Mouse (Mus musculus): ENCODE results near the gene Onecut1. TPM values are rescaled to one million over a fixed set of nuclear protein-coding genes. Genes with fewer than 3 reads are reported as not detected.

Onecut1 gene
- polyA plus RNA-seq, 1 experiment from 2014 or later: 7.8 TPM

DNA sequence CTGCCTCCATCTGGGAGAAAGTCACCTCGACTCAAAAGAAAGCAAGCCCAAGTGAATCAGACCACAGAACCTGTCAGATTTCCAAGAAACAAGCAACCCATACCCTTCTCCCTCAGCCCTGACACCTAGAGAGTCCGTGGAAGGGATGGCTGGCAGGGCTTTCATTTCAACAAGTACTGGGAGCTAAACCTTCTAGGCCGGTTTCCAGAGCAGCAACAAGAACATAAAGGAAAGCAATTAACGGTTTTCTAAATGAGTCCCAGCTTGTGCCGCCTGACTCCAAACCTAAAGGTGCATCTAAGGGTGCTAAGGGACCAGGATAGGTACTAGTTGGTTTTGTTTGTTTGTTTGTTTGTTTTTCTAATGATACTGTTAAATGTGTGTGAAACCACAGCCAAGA is 10.1 kb upstream of the Onecut1 start:
- H3K27me3 ChIP-seq: peaks cover 95% of the 10 kb centered on the region
- no peak overlapping the region for H3K27ac ChIP-seq (replicated peaks)
- H3K36me3 ChIP-seq: no peaks in the 10 kb centered on the region
- peaks cover 22% of the 10 kb centered on the region for H3K4me1 ChIP-seq (replicated peaks)
- under 1% methylated on average over 5 of the region's 5 CpGs for WGBS
- H3K9ac ChIP-seq: no peak overlapping the region
- H3K4me3 ChIP-seq: no peak overlapping the region
- no peaks in the 10 kb centered on the region for H3K9me3 ChIP-seq
- no peak for ATAC-seq (ENCODE audit: low read depth)
- peak overlapping the region; percentile 11; the same call in 1 of the 2 replicates for H3K4me2 ChIP-seq

- WGBS: 1% methylated on average over 4 of the region's 4 CpGs
- Histone ChIP-seq H3K27ac (replicated peaks) (no peak overlapping the region), H3K4me3 (no peak overlapping the region), H3K4me1 (replicated peaks) (peaks cover 20% of the 10 kb centered on the region), H3K27me3 (peaks cover 95% of the 10 kb centered on the region), H3K4me2 (no peak overlapping the region), H3K36me3 (no peaks in the 10 kb centered on the region), H3K9ac (no peak overlapping the region), H3K9me3 (no peaks in the 10 kb centered on the region)
- no peak for ATAC-seq (ENCODE audit: low read depth)
Observed at GRCm38 (mm10) chr9:74852361-74852760, 9.4 kb upstream of the Onecut1 start.

DNA sequence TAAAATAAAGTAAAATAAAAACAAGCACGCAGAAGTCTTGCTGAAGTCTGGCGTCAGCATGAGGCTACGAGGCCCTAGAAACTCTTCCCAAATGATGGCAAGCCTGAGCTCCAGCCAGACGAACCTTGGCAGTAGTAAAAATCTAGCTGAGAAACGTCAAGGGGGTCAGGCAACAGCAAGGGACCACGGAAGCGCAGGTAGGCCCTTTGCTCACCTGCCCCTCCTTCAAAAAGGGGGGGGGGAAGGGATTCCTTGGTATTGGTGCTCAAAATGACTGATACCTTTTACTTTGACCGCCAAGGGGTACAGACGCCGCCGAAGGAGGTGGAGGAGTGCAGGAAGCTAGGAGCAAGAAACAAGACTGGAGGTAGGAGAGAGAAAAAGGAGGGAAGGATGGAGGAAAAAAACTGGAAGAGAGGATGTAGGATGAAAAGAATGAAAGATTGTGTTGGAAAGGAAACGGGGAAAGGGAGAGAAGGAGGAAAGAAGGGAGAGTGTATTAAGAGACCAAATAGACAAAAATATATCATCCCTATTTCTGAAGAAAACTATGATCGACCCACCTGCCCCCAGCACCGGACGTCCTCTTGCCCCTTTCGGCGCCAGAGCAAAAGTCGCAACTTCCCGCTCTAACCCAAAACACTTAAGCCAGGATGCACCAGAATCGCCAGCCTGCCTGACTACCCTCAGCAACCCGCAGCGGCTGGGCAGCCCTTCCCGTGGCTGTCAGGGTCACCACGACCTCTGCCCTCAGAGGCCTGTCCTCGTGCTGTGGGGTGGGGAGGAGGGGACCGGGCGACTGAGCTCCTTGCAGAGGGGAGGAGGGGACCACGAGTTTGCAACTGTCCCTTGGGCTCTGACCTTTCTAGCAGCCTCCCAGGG is 8.3 kb upstream of the Onecut1 start:
- no peak overlapping the region for H3K4me3 ChIP-seq
- H3K9me3 ChIP-seq: no peaks in the 10 kb centered on the region
- no peaks in the 10 kb centered on the region for H3K36me3 ChIP-seq
- WGBS: under 1% methylated on average over 28 of the region's 28 CpGs
- H3K9ac ChIP-seq: 0 out of 2 replicates have a peak overlapping the region, but pooled peaks have one; percentile 19
- H3K4me2 ChIP-seq: peak overlapping the region; percentile 9; the same call in 1 of the 2 replicates
- H3K27ac ChIP-seq (replicated peaks): no peak overlapping the region
- peaks cover 96% of the 10 kb centered on the region for H3K27me3 ChIP-seq
- no peak for ATAC-seq (ENCODE audit: low read depth)
- peaks cover 16% of the 10 kb centered on the region for H3K4me1 ChIP-seq (replicated peaks)

GRCm38 (mm10) chr9:74854073-74854591 is 7.6 kb upstream of the Onecut1 start:
- H3K9me3 ChIP-seq: no peaks in the 10 kb centered on the region
- H3K4me2 ChIP-seq: peak overlapping the region; percentile 9; the same call in 1 of the 2 replicates
- H3K4me1 ChIP-seq (replicated peaks): peaks cover 9% of the 10 kb centered on the region
- ATAC-seq (ENCODE audit: low read depth): peak; percentile 32; the same call in 1 of the 2 replicates
- under 1% methylated on average over 25 of the region's 25 CpGs for WGBS
- no peak overlapping the region for H3K4me3 ChIP-seq
- 0 out of 2 replicates have a peak overlapping the region, but pooled peaks have one; percentile 19 for H3K9ac ChIP-seq
- H3K27me3 ChIP-seq: peaks cover 96% of the 10 kb centered on the region
- H3K27ac ChIP-seq (replicated peaks): no peak overlapping the region; the same call in 1 of the 2 replicates
- H3K36me3 ChIP-seq: no peaks in the 10 kb centered on the region

DNA sequence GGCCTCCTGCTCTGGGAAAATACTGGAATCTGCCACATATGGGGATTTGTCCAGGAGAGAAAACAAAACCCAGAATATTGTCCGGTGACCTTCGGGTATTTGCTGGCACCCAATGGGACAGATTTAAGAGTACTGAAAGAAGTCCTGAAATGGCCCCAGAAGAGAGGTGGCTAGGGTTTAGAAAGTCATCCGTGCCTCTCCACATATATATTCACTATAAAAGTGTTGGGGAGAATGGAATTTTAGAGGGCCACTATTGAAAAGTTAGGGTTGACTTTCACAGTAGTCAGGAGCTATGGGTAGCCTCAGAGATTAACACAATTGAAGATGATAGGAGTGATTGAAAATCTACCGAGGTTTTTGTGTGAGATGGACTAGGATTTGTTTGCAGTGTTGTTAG is 6.3 kb upstream of the Onecut1 start:
- no peak for ATAC-seq (ENCODE audit: low read depth)
- WGBS: 2% methylated on average over 4 of the region's 4 CpGs
- Histone ChIP-seq H3K27ac (replicated peaks) (no peak overlapping the region), H3K9ac (no peak overlapping the region), H3K36me3 (no peaks in the 10 kb centered on the region), H3K4me1 (replicated peaks) (peaks cover 4% of the 10 kb centered on the region; the same call in 1 of the 2 replicates), H3K4me3 (no peak overlapping the region), H3K27me3 (peaks cover 100% of the 10 kb centered on the region), H3K9me3 (no peaks in the 10 kb centered on the region), H3K4me2 (no peak overlapping the region)

DNA sequence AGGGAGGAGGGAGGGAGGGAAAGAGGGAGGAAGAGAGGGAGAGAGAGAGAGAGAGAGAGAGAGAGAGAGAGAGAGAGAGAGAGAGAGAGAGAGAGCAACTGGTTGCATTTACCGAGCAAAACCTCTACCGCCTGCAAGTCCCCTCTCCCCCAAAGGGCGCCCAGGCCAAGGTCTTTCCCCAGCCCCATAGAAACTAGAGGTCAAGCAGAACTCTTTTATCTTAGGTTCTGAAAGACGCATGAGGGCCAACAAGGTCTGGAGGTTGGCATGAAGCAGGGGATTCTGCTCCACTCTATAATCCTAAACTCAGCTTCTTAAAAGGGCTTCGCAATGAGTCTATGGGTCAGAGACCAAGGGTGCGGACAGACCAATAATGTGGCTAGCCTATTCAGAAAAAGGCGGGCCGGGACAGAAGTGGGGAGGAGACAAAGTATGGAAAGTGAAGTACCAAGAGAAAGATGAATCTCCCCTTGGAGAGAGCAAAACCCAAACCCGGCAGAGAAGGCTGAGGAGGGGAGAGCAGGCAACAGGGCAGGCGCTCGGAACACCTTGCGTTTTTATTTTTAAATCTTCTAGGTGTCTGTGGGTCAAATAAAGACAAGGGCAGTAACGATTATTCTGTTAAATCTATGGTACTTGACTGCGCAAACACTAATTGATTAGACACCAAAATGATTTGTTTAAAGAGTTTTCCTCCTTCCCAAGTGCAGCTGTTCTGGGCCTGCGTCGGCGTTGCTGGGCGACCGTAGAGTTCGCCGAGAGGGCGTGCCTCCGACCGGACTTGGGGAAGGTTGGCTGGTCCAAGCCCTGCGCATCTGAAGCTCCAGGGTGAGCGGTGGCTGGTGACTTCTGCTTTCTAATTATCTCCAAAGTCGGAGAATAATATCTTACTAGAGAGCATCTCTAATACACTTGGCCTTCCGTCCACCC is 4.9 kb upstream of the Onecut1 start:
- Histone ChIP-seq H3K36me3 (no peaks in the 10 kb centered on the region), H3K4me2 (no peak overlapping the region), H3K27me3 (peaks cover 99% of the 10 kb centered on the region), H3K4me1 (replicated peaks) (peaks cover 16% of the 10 kb centered on the region), H3K9me3 (no peaks in the 10 kb centered on the region), H3K4me3 (no peak overlapping the region), H3K27ac (replicated peaks) (no peak overlapping the region), H3K9ac (no peak overlapping the region)
- 2% methylated on average over 28 of the region's 28 CpGs for WGBS
- ATAC-seq (ENCODE audit: low read depth): no peak

DNA sequence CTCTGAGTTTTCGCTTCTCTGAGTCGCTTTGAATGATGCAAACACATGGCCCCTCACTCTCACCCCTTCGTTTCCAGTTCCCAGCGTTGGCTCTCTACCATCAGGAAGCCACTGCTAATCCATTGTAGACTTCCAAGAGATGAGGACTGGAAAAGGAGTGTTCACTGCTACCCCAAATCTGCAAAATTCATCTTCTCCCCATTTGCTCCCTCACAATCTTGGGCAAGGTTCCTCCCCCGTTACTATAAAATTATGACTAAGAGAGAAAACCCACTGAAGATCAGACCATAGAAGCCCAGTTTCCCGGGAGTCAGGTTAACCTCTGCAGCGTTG is 4.2 kb upstream of the Onecut1 start:
- no peaks in the 10 kb centered on the region for H3K36me3 ChIP-seq
- H3K9me3 ChIP-seq: no peaks in the 10 kb centered on the region
- H3K4me2 ChIP-seq: no peak overlapping the region
- H3K4me1 ChIP-seq (replicated peaks): peaks cover 22% of the 10 kb centered on the region
- peaks cover 99% of the 10 kb centered on the region for H3K27me3 ChIP-seq
- H3K4me3 ChIP-seq: no peak overlapping the region
- no peak overlapping the region for H3K9ac ChIP-seq
- WGBS: 1% methylated on average over 7 of the region's 7 CpGs
- H3K27ac ChIP-seq (replicated peaks): no peak overlapping the region
- no peak for ATAC-seq (ENCODE audit: low read depth)

DNA sequence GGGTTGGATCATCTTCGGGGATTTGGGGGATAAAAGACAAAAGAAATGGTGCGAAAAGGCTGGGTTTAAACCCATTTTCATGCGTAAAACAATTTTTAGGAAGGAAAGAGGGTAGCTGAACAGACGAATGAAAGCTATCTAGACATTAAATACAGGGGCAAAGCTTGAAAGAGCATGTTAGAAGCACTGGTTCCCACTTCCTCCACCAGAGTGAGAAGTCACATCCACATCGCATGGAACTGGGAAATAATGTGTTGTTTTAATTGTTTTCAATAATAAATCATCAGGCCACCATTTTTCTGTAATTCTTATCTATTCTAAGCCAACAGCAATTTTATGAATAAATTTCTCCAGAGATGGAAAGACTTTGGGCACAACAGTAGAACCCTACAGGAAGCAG is 3.6 kb upstream of the Onecut1 start:
- no peak overlapping the region for H3K9ac ChIP-seq
- ATAC-seq (ENCODE audit: low read depth): no peak
- no peaks in the 10 kb centered on the region for H3K36me3 ChIP-seq
- H3K27me3 ChIP-seq: peaks cover 99% of the 10 kb centered on the region
- no peak overlapping the region for H3K4me2 ChIP-seq
- peaks cover 29% of the 10 kb centered on the region for H3K4me1 ChIP-seq (replicated peaks)
- 3% methylated on average over 5 of the region's 5 CpGs for WGBS
- H3K9me3 ChIP-seq: no peaks in the 10 kb centered on the region
- no peak overlapping the region for H3K4me3 ChIP-seq
- H3K27ac ChIP-seq (replicated peaks): no peak overlapping the region

- Histone ChIP-seq H3K9ac (0 out of 2 replicates have a peak overlapping the region, but pooled peaks have one; percentile 34), H3K27ac (replicated peaks) (no peak overlapping the region), H3K9me3 (no peaks in the 10 kb centered on the region), H3K36me3 (no peaks in the 10 kb centered on the region), H3K4me2 (peak overlapping the region; percentile 90), H3K4me3 (no peak overlapping the region), H3K4me1 (replicated peaks) (peaks cover 45% of the 10 kb centered on the region), H3K27me3 (peaks cover 99% of the 10 kb centered on the region)
- WGBS: 3% methylated on average over 18 of the region's 18 CpGs
- ATAC-seq (ENCODE audit: low read depth): no peak
Observed at GRCm38 (mm10) chr9:74860461-74860860, 1.3 kb upstream of the Onecut1 start.

DNA sequence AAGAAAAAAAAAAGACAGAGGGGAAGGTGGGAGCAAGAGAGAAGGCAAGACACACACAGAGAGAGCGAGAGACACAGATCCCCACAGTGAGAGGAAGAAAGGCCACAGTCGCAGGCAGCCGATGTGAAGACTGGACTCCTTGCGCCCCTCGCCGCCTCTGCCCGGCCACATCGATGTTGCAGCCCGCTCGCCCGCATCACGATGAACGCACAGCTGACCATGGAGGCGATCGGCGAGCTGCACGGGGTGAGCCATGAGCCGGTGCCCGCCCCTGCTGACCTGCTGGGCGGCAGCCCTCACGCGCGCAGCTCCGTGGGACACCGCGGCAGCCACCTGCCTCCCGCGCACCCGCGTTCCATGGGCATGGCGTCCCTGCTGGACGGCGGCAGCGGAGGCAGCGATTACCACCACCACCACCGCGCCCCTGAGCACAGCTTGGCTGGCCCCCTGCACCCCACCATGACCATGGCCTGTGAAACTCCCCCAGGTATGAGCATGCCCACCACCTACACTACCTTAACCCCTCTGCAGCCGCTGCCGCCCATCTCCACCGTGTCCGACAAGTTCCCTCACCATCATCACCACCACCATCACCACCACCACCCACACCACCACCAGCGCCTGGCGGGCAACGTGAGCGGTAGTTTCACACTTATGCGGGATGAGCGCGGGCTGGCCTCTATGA is 517 bp downstream of the Onecut1 start:
- Histone ChIP-seq H3K9ac (peak overlapping the region; percentile 73), H3K4me1 (replicated peaks) (peaks cover 49% of the 10 kb centered on the region), H3K4me2 (peak overlapping the region; percentile 90), H3K4me3 (peak overlapping the region; percentile 52), H3K36me3 (no peaks in the 10 kb centered on the region), H3K9me3 (no peaks in the 10 kb centered on the region), H3K27me3 (peaks cover 99% of the 10 kb centered on the region), H3K27ac (replicated peaks) (peak overlapping the region; percentile 77)
- no peak for ATAC-seq (ENCODE audit: low read depth)
- WGBS: under 1% methylated on average over 48 of the region's 48 CpGs

GRCm38 (mm10) chr9:74862783-74863654 is 1.3 kb downstream of the Onecut1 start:
- H3K9me3 ChIP-seq: no peaks in the 10 kb centered on the region
- H3K4me2 ChIP-seq: peak overlapping the region; percentile 90
- 1% methylated on average over 56 of the region's 56 CpGs for WGBS
- no peak for ATAC-seq (ENCODE audit: low read depth)
- peak overlapping the region; percentile 73 for H3K9ac ChIP-seq
- peak overlapping the region; percentile 77 for H3K27ac ChIP-seq (replicated peaks)
- H3K4me3 ChIP-seq: peak overlapping the region; percentile 52
- H3K27me3 ChIP-seq: peaks cover 99% of the 10 kb centered on the region
- peaks cover 53% of the 10 kb centered on the region for H3K4me1 ChIP-seq (replicated peaks)
- H3K36me3 ChIP-seq: no peaks in the 10 kb centered on the region
